Mouse (Mus musculus) testis, adult 2 months (tissue): Measurements from ENCODE around the gene Plekho1.

Source experiments
- CTCF ChIP-seq: fragments of 200-500 bp; IDR thresholded peaks from 2 replicates; pipeline ENCODE4 v1.5.1; 2012; ENCODE audit warnings: low read depth, mild to moderate bottlenecking, inconsistent platforms, low read length, moderate library complexity; ENCODE audit not compliant: control insufficient read depth, insufficient read depth, insufficient replicate concordance
- POLR2A ChIP-seq: fragments of 200-500 bp; IDR thresholded peaks from 2 replicates; pipeline ENCODE4 v1.6.1; 2012; ENCODE audit warnings: low read depth, mild to moderate bottlenecking, inconsistent platforms, low read length, moderate library complexity; ENCODE audit not compliant: control insufficient read depth

DNA sequence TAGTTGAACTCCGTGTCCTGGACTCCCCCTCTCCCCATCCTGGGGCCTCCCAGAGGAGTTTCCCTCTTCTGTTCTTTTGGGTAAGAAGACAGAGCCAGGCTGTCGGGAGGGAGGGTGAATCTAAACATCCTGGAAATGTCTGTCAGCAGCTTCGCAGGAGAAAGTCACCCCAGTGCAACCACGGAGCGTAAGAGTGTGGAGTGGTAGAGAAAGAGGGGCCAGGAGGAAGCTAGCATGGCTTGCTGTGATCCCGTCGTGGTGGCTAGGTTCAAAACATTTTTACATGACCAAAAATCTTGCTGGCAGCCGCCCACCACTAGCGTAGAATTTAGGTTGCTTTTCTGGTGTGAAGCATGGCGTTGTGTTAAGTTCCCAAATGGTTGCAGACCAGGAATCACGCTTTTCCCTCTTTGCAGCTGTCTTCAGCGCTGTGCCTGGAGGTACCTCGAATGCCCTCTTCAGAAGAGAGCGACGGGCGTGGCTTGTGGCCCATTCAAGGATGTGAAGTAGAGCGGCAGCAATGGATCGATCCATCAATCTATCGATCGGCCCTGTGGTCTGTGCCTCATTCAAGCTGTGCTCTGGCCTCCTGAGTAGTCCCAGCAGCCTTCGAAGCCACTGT is 9.7 kb downstream of the Plekho1 start:
- no peak; the same call in 1 of the 2 replicates for TF ChIP-seq POLR2A
- TF ChIP-seq CTCF, result no peak
